Mouse (Mus musculus): ENCODE data around the gene Rpl19.

GRCm38 (mm10) chr11:98024516-98024915 lies 2.0 kb upstream of the Rpl19 start:
- TF ChIP-seq EP300 (IDR thresholded peaks at IDR 0.05; ENCODE audit: low read depth) (no peak), CTCF (IDR thresholded peaks at IDR 0.05; ENCODE audit: low read depth) (no peak)
